Mouse (Mus musculus): ENCODE results near the gene Cfc1.
"Not testable (repeated sequence)": the region's sequence is repeated elsewhere in the genome, so short reads cannot be mapped to it uniquely, and the experiment has no call there.

- TF ChIP-seq POLR2AphosphoS5 (IDR thresholded peaks at IDR 0.05; ENCODE audit: insufficient replicate concordance, low read depth, low read length); CTCF (IDR thresholded peaks at IDR 0.05; ENCODE audit: low read depth, low read length); TAL1 (conservative IDR thresholded peaks at IDR 0.05; ENCODE audit: low read depth, low read length); GATA1 (IDR thresholded peaks at IDR 0.05; ENCODE audit: borderline replicate concordance, low read length): not testable (repeated sequence)
Measured at GRCm38 (mm10) chr1:34517797-34518196, 17.7 kb upstream of the Cfc1 start.
